Mouse (Mus musculus): ENCODE results near the gene Oas3. TPM values are rescaled to one million over a fixed set of nuclear protein-coding genes. Genes with fewer than 3 reads are reported as not detected.

Oas3 gene
- total RNA-seq, 1 experiment from 2014 or later, result 72.6 TPM

GRCm38 (mm10) chr5:120765010-120765409 lies 12.5 kb downstream of the Oas3 start:
- no peak for ATAC-seq (ENCODE audit: extremely low read depth, insufficient number of reproducible peaks, low FRiP score, poor library complexity, severe bottlenecking)

DNA sequence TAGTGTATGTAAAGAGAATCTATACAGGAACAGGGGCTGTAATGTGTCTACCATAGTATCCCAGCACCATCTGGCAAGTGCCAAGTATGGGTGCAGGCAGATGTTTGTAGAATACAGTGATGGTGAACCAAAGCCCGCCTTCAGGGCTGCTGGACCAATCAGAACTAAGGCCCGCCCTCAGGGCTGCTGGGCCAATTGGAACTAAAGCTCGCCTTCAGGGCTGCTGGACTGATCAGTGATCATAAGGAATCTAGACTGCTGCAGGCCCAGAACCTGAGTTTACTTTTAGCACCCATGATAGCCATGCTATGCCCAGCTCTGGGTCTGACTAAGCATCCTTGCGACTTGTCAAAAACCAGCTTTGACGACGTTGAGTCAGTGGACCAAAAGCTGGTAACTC lies 15.6 kb downstream of the Oas3 start:
- ATAC-seq (ENCODE audit: extremely low read depth, insufficient number of reproducible peaks, low FRiP score, poor library complexity, severe bottlenecking), result no peak

DNA sequence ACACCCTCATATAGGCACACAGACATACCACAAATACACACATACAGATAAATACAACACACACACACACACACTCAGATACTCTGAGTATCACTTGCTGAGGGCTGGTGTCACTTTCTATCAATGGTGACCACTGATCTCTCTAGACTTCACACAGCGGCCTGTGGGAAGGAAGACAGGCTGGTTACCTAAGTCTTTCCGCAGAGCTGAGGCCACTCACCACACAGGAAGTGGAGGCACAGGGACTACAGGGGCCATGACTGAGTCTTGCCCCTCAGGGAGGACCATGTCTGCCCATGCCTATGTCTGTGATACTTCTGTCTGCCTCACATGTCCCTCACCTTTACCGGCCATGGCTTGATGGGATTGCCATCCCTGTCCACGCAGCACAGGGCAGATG lies 23.2 kb downstream of the Oas3 start:
- no peak for ATAC-seq (ENCODE audit: extremely low read depth, insufficient number of reproducible peaks, low FRiP score, poor library complexity, severe bottlenecking)

DNA sequence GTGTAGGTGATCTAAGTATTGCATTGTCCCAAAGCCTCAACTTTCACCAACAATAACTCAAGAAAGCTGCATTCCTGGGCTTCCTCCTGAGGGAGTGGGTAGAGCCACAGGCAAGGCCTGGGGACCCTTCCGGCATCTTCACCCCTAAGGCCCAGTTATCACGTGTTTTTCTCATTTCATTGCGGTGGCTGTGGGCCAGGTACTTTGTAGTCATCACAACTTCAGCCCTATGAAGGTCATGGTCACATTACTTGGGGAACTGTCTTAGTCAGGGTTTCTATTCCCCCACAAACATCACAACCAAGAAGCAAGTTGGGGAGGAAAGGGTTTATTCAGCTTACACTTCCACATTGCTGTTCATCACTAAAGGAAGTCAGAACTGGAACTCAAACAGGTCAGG lies 24.7 kb downstream of the Oas3 start:
- no peak for ATAC-seq (ENCODE audit: extremely low read depth, insufficient number of reproducible peaks, low FRiP score, poor library complexity, severe bottlenecking)

DNA sequence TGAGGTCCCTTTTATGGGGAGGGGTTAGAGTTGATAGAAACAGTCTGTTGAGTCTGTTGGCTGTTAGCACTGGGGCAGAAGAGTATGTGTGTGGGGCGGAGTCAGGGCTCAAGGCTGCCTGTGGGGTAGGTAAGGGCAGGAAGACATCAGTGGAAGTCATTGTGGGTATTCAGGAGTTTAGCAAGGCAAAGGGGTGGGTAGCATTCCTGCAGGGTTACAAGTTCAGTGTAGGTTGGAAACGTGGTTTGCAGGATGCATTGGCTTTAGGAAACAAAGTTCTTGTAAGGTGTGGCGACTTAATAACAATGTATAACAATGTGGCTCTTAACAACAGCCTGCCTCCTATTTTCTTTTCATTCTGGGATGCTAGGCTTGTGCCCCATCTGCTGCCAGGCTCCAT lies 26.3 kb downstream of the Oas3 start:
- ATAC-seq (ENCODE audit: extremely low read depth, insufficient number of reproducible peaks, low FRiP score, poor library complexity, severe bottlenecking), result no peak

DNA sequence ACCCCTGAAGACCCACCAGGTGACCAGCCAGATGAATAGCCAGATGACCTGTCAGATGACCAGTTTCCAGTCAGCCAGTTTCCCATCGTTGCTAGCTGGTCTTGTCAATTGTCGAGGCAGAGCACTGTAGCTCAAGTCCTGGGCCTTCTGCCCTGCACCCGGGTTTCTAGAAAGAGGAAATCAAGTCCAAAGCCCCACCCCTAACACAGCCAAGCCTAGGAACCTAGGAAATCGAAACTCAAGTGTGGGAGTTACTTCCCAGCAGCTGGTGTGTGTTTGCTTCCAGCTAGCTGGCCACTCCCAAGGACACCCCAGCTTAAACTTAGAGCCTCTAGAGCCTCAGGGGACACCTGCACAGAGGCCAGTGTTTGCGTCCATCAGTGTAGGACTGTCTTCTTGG lies 27.8 kb downstream of the Oas3 start, which contains the start of gene Oas2:
Oas2 (minus strand) TSS at position 166 of the 400 bp plus-strand sequence.
- peak; percentile 57 for ATAC-seq (ENCODE audit: extremely low read depth, insufficient number of reproducible peaks, low FRiP score, poor library complexity, severe bottlenecking)

- no peak for ATAC-seq (ENCODE audit: extremely low read depth, insufficient number of reproducible peaks, low FRiP score, poor library complexity, severe bottlenecking)
These were observed 31.0 kb downstream of the Oas3 start for GRCm38 (mm10) chr5:120746451-120746850.

DNA sequence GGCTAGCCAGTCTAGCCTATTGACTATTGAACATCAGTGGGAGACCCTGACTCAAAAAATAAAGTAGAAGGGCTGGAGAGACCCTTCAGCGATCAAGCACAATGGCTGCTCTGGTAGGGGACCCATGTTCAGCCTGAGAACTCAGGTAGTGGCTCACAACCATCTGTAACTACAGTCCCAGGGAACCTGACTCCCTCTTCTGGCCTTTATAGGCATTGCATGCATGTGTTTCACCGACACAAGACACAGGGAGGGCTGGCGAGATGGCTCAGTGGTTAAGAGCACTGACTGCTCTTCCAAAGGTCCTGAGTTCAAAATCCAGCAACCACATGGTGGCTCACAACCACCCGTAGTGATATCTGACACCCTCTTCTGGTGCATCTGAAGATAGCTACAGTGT lies 35.3 kb downstream of the Oas3 start:
- peak; percentile 49; the same call in 1 of the 2 replicates for ATAC-seq (ENCODE audit: extremely low read depth, insufficient number of reproducible peaks, low FRiP score, poor library complexity, severe bottlenecking)

DNA sequence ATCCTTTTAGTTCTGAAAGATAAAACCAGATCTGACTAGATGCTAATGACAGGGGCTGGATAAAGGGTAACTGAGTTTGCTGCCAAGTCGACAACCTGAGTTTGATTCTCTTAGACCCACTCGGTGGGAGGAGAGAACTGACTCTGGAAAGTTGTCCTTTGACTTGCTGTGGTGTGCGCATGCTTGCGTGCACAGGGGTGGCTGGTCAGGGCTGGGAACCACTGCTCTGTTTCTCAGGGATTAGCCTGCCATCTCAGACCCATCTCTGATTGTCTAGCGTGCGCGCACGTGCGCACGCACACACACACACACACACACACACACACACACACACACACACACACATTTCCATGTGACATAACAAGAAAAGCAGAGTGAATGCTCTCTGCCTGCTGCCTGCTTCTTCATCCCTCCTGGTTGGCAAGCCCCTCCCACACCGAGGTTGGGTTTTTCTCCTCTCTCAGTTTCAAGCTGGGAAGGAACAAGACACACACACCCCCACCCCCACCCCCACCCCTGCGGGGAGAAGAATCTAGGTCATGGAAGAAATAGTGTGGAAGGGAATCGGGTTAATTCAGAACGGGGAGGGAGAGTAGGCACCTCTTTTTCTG lies 43.0 kb downstream of the Oas3 start:
- ATAC-seq (ENCODE audit: extremely low read depth, insufficient number of reproducible peaks, low FRiP score, poor library complexity, severe bottlenecking), result no peak

DNA sequence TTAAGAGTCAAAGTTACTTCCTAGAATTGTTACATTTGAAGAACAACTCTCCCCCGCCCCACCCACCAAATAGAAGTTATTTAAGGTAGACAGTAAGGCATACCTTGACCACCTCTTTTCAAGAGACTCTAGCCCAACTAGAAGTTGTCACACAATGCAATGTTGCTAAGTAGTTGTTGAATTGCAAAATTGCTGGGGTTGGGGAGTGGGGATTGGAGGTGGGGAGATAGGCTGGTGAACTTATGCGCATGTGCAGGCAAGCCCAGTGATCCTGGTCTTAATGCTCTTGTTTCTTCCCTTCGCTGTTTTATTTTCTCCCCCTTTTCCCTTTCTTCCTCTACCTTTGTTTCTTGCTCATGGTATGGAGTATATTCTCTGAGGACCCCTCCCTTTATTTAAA lies 43.8 kb downstream of the Oas3 start:
- no peak for ATAC-seq (ENCODE audit: extremely low read depth, insufficient number of reproducible peaks, low FRiP score, poor library complexity, severe bottlenecking)

DNA sequence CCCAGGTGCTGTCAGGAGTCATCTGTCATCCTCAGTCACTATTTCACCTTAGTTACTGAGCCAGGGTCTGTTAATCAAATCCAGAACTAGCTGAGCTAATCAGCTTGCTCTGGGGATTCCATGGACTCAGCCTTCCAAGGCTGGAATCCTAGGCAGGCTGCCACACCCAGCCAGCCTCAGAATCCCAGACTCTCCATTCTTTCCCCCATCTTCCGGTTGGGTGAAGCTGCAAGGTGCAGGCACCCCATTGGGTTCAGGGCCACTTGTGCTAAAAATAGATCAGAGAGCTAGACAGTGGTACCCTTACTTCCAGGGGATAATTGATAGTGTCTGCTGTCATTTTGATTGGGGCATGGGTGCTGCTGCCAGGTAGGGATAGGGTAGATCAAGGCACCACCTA lies 44.7 kb downstream of the Oas3 start:
- ATAC-seq (ENCODE audit: extremely low read depth, insufficient number of reproducible peaks, low FRiP score, poor library complexity, severe bottlenecking), result no peak

- ATAC-seq (ENCODE audit: extremely low read depth, insufficient number of reproducible peaks, low FRiP score, poor library complexity, severe bottlenecking), result no peak
These were observed 48.1 kb downstream of the Oas3 start for GRCm38 (mm10) chr5:120729319-120729718.

- no peak for ATAC-seq (ENCODE audit: extremely low read depth, insufficient number of reproducible peaks, low FRiP score, poor library complexity, severe bottlenecking)
These were observed 51.5 kb downstream of the Oas3 start for GRCm38 (mm10) chr5:120725811-120726455.

GRCm38 (mm10) chr5:120721005-120721404 lies 56.5 kb downstream of the Oas3 start:
- ATAC-seq (ENCODE audit: extremely low read depth, insufficient number of reproducible peaks, low FRiP score, poor library complexity, severe bottlenecking), result no peak

DNA sequence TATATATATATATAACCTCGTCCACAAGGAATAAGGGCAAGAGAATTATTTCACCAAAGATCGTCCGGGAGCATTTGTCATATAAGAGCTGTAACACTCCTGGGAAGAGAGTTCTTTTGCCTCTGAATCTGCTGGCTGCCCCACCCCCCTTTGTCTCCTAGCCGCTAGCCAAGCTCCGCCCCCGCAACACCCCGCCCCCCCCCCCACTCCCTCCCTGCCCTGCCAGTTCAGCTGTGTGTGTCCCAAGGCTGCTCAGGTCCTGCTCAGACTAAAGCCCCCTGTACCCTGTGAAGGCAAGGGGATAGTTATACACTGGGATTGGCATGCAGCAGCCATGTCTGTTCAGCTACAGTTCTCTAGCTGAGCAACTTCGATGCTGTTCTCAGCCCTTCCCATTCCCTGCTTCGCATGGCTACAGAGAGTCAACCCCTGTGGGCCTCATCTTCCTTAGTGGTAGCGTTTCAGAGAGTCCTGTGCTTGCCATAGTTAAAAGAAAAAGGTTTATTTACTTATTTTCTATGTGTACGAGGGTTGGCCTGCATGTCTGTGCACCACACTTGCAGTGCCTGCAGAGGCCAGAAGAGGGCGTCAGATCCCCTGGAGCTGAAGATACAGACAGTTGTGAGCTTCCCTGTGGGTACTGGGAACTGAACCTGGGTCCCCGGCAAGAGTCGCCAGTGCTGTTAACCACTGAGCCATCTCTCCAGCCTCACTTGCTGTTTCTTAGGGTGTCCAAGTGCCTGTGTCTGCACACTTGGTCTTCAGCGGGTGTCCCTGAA lies 58.7 kb downstream of the Oas3 start:
- ATAC-seq (ENCODE audit: extremely low read depth, insufficient number of reproducible peaks, low FRiP score, poor library complexity, severe bottlenecking), result no peak

- no peak for ATAC-seq (ENCODE audit: extremely low read depth, insufficient number of reproducible peaks, low FRiP score, poor library complexity, severe bottlenecking)
These were observed 60.3 kb downstream of the Oas3 start for GRCm38 (mm10) chr5:120717136-120717535.

GRCm38 (mm10) chr5:120714314-120714713 lies 63.1 kb downstream of the Oas3 start:
- peak; percentile 59 for ATAC-seq (ENCODE audit: extremely low read depth, insufficient number of reproducible peaks, low FRiP score, poor library complexity, severe bottlenecking)

DNA sequence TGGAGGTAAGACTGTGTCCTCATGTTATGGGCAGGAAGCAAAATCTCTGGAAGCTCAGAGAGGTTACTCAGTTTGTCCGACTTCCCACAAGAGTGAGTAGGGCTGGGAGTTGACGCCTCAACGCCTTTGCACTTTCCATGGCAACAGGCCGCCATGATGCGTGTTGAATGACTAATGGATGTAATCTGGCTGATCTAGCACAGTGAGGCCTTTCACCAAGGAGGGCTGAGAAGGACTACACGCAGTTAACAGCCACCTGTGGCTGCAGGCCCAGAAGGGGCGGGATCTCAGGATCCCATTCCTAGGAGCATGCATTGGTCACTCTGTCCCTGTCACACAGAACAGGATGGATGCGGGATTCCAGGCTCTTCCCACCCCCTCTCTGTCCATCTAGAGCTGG lies 64.7 kb downstream of the Oas3 start:
- no peak for ATAC-seq (ENCODE audit: extremely low read depth, insufficient number of reproducible peaks, low FRiP score, poor library complexity, severe bottlenecking)

DNA sequence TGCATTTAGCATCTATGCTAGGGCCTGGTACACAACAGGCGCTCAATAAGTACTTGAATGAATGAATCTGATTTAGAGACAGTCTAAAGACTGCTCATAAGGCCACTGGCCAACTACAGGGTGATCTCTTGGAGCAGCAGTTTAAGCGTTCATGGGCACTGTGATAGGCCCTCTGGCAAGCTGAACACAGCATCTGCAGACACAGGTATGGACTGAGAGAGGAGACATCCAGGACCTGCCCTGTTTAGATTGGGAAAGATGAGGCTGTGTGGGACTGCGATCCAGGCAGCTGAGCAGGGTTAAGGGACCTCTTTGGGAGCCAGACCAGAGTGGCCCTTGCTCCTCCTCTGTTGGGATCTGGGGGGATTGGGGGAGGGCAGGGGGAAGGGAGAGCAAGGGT lies 65.6 kb downstream of the Oas3 start, which contains the start of gene Dtx1:
Dtx1 (minus strand) TSS at position 101 of the 400 bp plus-strand sequence.
- ATAC-seq (ENCODE audit: extremely low read depth, insufficient number of reproducible peaks, low FRiP score, poor library complexity, severe bottlenecking), result no peak

DNA sequence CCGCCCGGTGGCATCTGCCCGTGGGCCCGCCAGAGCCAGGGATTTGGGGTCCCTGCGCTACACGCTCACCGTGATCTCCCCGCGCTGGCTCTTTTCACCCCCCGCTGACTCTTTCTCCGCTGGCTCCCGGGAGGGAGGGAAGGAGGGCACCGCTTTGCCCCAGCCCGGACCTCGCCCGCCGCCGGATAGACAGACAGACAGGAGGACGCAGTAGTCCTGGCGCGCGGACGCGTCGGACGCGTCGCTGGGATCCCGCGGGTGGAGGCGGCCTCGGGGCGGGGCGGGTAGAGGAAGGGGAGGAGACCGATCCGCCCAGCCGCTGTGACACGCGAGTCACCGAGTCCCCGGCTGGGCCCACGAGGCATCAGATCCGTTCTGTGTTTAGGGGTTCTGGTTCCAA lies 66.0 kb downstream of the Oas3 start:
- peak; percentile 55 for ATAC-seq (ENCODE audit: extremely low read depth, insufficient number of reproducible peaks, low FRiP score, poor library complexity, severe bottlenecking)

Measured in neutrophil, adult 5-6 weeks (primary cell).